Mouse (Mus musculus) intestine, postnatal 0 days (tissue): ENCODE results near the gene Gm49601. TPM values are rescaled to one million over a fixed set of nuclear protein-coding genes. Genes with fewer than 3 reads are reported as not detected.

Source experiments
- ATAC-seq: fragments of 200-750 bp; cut with Nextera tagmentation; 2 replicates; pipeline ENCODE4 v1.8.0; 2017; ENCODE audit warnings: mild to moderate bottlenecking, moderate TSS enrichment, moderate library complexity
- H3K27ac ChIP-seq: fragments of 300-500 bp; sonication (generic); 2 replicates; pipeline ENCODE4 v1.5.1; 2014; ENCODE audit warnings: mild to moderate bottlenecking, low read depth, low read length, moderate library complexity
- H3K27me3 ChIP-seq: fragments of 300-500 bp; sonication (generic); replicated peaks from 2 replicates; pipeline ENCODE4 v1.6.1; 2014; ENCODE audit warnings: low read length, mixed read lengths; ENCODE audit not compliant: control insufficient read depth, insufficient read depth
- H3K36me3 ChIP-seq: fragments of 300-500 bp; sonication (generic); 2 replicates; pipeline ENCODE4 v1.6.1; 2014; ENCODE audit warnings: mild to moderate bottlenecking, moderate library complexity; ENCODE audit not compliant: control insufficient read depth, insufficient read depth
- H3K4me1 ChIP-seq: fragments of 300-500 bp; sonication (generic); replicated peaks from 2 replicates; pipeline ENCODE4 v1.6.1; 2014; ENCODE audit warnings: antibody characterized with exemption, low read length, mixed read lengths; ENCODE audit not compliant: control insufficient read depth, insufficient read depth
- H3K4me2 ChIP-seq: fragments of 300-500 bp; sonication (generic); replicated peaks from 2 replicates; pipeline ENCODE4 v1.6.1; 2014; ENCODE audit warnings: low read depth, mild to moderate bottlenecking, moderate library complexity
- H3K4me3 ChIP-seq: fragments of 300-500 bp; sonication (generic); 2 replicates; pipeline ENCODE4 v1.5.1; 2014; ENCODE audit warnings: low read depth, low read length
- H3K9ac ChIP-seq: fragments of 300-500 bp; sonication (generic); 2 replicates; pipeline ENCODE4 v1.6.1; 2014; ENCODE audit warnings: mild to moderate bottlenecking, low read depth, low read length
- H3K9me3 ChIP-seq: fragments of 300-500 bp; sonication (generic); 2 replicates; pipeline ENCODE4 v1.6.1; 2016; ENCODE audit warnings: mixed run types; ENCODE audit not compliant: control insufficient read depth
- CTCF ChIP-seq: sonication (generic); IDR thresholded peaks from 2 replicates; pipeline ENCODE4 v1.5.1; 2016; ENCODE audit warnings: low read depth, mild to moderate bottlenecking, control low read depth, antibody characterized with exemption, moderate library complexity
- WGBS: fragments of 180-500 bp; shearing (Covaris S2); extraction: QIAGEN DNeasy Blood & Tissue Kit; methylation state at CpG from one replicate; pipeline ENCODE4 v1.1.7; 2014; 5-methylcytosine and 5-hydroxymethylcytosine counted together
- polyA plus RNA-seq: library from polyadenylated mRNA; unstranded; fragments of >200 nt; fragmentation: Nextera tagmentation; extraction: Ambion mirVana; gene quantifications from 2 replicates; pipeline ENCODE4 v1.2.1, GENCODE M21; 2015

Gene Gm49601
- polyA plus RNA-seq, result 0.34 and 1.4 TPM in 2 replicates

GRCm38 (mm10) chr16:18626376-18626878 lies at the start of gene Gm49601:
Gm49601 (minus strand) TSS chr16:18626427.
- Histone ChIP-seq H3K4me3 (peak within 1 kb of the TSS; percentile 45), H3K27ac (no peak within 1 kb of the TSS), H3K4me2 (peak within 1 kb of the TSS; percentile 93), H3K27me3 (peaks cover 19% of the 10 kb centered on the region), H3K9ac (peak within 1 kb of the TSS; percentile 53), H3K9me3 (no peaks in the 10 kb centered on the region), H3K36me3 (peaks cover 37% of the 10 kb centered on the region), H3K4me1 (peaks cover 17% of the 10 kb centered on the region)
- WGBS, result under 1% methylated on average over 64 of the region's 65 CpGs
- ATAC-seq, result peak; percentile 38
- TF ChIP-seq CTCF, result peak; percentile 97

DNA sequence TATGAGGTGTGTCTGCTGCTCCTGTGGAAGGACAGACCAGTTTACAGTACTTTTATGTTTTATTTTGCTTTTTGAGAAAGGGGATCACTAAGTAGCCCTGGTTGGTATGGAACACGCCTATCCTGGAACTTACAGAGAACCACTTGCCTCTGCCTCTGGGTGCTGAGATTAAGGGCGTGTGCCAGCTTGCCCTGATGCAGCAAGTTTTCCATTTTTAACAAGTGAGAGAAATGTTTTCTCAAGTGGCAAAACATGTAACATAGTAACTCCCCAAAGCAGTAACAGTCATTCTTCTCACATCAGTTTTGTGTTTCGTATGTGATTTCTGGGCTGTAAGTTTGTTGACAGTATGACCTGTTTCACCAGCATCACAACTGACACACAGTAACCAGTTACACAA lies 46.8 kb upstream of the Gm49601 start:
- no peak overlapping the region for H3K27ac ChIP-seq
- H3K4me1 ChIP-seq, result no peaks in the 10 kb centered on the region
- no peaks in the 10 kb centered on the region for H3K36me3 ChIP-seq
- H3K9ac ChIP-seq, result no peak overlapping the region
- no peak overlapping the region for H3K4me3 ChIP-seq
- no peak overlapping the region for H3K4me2 ChIP-seq
- TF ChIP-seq CTCF, result no peak
- H3K9me3 ChIP-seq, result no peaks in the 10 kb centered on the region
- 80% methylated on average over 3 of the region's 3 CpGs for WGBS
- no peak for ATAC-seq
- H3K27me3 ChIP-seq, result no peaks in the 10 kb centered on the region

DNA sequence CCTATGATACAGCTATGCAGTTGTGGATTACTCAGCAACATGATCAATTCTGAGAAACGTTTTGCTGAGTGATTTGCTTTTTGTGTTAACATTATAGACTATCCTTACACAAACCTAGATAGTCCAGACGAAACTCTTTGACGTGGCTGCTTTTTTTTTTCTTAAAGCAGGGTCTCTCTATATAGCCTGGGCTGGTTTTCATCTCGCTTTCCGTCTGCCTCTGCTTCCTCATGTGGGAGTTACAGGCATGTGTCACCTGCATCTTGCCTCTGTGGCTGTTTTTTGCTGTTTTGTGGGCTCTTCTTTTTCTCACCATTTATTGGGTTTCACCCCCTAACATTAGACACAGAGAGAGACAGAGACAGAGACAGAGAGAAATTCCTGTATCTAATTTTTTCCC lies 45.8 kb upstream of the Gm49601 start:
- no peak for ATAC-seq
- TF ChIP-seq CTCF, result no peak
- Histone ChIP-seq H3K36me3 (no peaks in the 10 kb centered on the region), H3K27ac (no peak overlapping the region), H3K27me3 (no peaks in the 10 kb centered on the region), H3K9ac (no peak overlapping the region), H3K4me1 (no peaks in the 10 kb centered on the region), H3K4me3 (no peak overlapping the region), H3K9me3 (no peaks in the 10 kb centered on the region), H3K4me2 (no peak overlapping the region)
- 65% methylated on average over 5 of the region's 5 CpGs for WGBS

DNA sequence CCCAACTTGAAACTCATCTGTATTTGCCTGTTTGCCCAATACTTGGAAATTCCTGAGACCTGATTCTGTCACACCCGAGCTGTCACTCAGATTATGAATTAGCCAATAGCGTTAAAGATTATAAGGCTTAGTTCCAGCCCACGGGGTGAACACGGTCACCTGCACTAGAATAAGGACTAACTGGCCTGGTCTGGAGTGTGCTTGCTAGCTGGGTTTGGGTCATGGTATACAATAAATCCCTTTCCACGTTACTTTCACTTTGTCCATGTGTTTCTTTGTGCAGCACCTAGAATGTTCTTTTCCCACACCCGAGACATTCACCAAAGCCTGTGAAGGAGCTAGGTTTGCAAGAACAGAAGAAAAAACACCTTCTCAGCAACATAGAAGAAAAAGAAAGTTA lies 43.7 kb upstream of the Gm49601 start:
- Histone ChIP-seq H3K27ac (no peak overlapping the region), H3K9ac (no peak overlapping the region), H3K4me3 (no peak overlapping the region), H3K4me1 (no peaks in the 10 kb centered on the region), H3K9me3 (no peaks in the 10 kb centered on the region), H3K36me3 (no peaks in the 10 kb centered on the region), H3K27me3 (no peaks in the 10 kb centered on the region), H3K4me2 (no peak overlapping the region)
- no peak for ATAC-seq
- no peak for TF ChIP-seq CTCF
- 65% methylated on average over 6 of the region's 6 CpGs for WGBS

GRCm38 (mm10) chr16:18658597-18658996 lies 32.4 kb upstream of the Gm49601 start:
- H3K4me2 ChIP-seq, result no peak overlapping the region
- no peak overlapping the region for H3K4me3 ChIP-seq
- WGBS, result 33% methylated on average over 4 of the region's 4 CpGs
- no peaks in the 10 kb centered on the region for H3K36me3 ChIP-seq
- H3K27ac ChIP-seq, result 0 out of 2 replicates have a peak overlapping the region, but pooled peaks have one; percentile 5
- TF ChIP-seq CTCF, result no peak
- H3K9ac ChIP-seq, result no peak overlapping the region
- no peaks in the 10 kb centered on the region for H3K9me3 ChIP-seq
- ATAC-seq, result peak; percentile 57
- no peaks in the 10 kb centered on the region for H3K27me3 ChIP-seq
- H3K4me1 ChIP-seq, result peaks cover 2% of the 10 kb centered on the region; the same call in 1 of the 2 replicates

- H3K4me3 ChIP-seq, result no peak overlapping the region
- H3K9me3 ChIP-seq, result no peaks in the 10 kb centered on the region
- 67% methylated on average over 5 of the region's 5 CpGs for WGBS
- H3K36me3 ChIP-seq, result no peaks in the 10 kb centered on the region
- no peak overlapping the region for H3K27ac ChIP-seq
- H3K27me3 ChIP-seq, result no peaks in the 10 kb centered on the region
- no peak for TF ChIP-seq CTCF
- peaks cover 2% of the 10 kb centered on the region; the same call in 1 of the 2 replicates for H3K4me1 ChIP-seq
- no peak for ATAC-seq
- H3K9ac ChIP-seq, result no peak overlapping the region
- no peak overlapping the region for H3K4me2 ChIP-seq
Observed at GRCm38 (mm10) chr16:18655372-18656098, 29.3 kb upstream of the Gm49601 start.
